ENCODE assay signal across 20 mouse cellular contexts in genomic region chr14:117939471-117939870, GRCm38 (mm10).
"Had no signal": no experiment of that assay in that cellular context is flagged by ENCODE, and none has a peak within 500 bp of the region (broad histone marks: within the 10 kb centered on the region; RNA-seq: fewer than 3 reads in every experiment).

No protein-coding gene starts in this region.

- DNase-seq: kidney, postnatal 10 days; kidney, postnatal 36 days; liver; lung, adult 18-20 months; lung, postnatal 10 days; lung, postnatal 36 days; thymus, adult 18-20 months; thymus, postnatal 36 days had no signal

- H3K4me3 ChIP-seq: kidney, embryonic 15.5 days; limb, embryonic 10.5 days; limb, embryonic 13.5 days; liver, embryonic 12.5 days; liver, embryonic 15.5 days; lung, embryonic 15.5 days; megakaryocyte, embryonic 14.5 days; midbrain, embryonic 10.5 days; midbrain, embryonic 13.5 days; myocyte; neural tube, embryonic 13.5 days had no signal

- H3K4me2 ChIP-seq: kidney, embryonic 15.5 days; limb, embryonic 13.5 days; liver, embryonic 12.5 days; liver, embryonic 15.5 days; lung, embryonic 15.5 days; midbrain, embryonic 13.5 days; neural tube, embryonic 13.5 days had no signal

- H3K9ac ChIP-seq: kidney, embryonic 15.5 days; limb, embryonic 13.5 days; liver, embryonic 12.5 days; liver, embryonic 15.5 days; lung, embryonic 15.5 days; midbrain, embryonic 13.5 days; neural tube, embryonic 13.5 days had no signal

- H3K36me3 ChIP-seq: kidney, embryonic 15.5 days; limb, embryonic 10.5 days; limb, embryonic 13.5 days; liver, embryonic 12.5 days; liver, embryonic 15.5 days; lung, embryonic 15.5 days; midbrain, embryonic 10.5 days; midbrain, embryonic 13.5 days; neural tube, embryonic 13.5 days had no signal

- H3K4me1 ChIP-seq: liver, embryonic 12.5 days; liver, embryonic 15.5 days; lung, embryonic 15.5 days; megakaryocyte, embryonic 14.5 days had no signal

- H3K27ac ChIP-seq: kidney, embryonic 15.5 days; limb, embryonic 10.5 days; limb, embryonic 13.5 days; liver, embryonic 12.5 days; liver, embryonic 15.5 days; lung, embryonic 15.5 days; midbrain, embryonic 10.5 days; midbrain, embryonic 13.5 days; neural tube, embryonic 13.5 days had no signal

- H3K27me3 ChIP-seq: kidney, embryonic 15.5 days; limb, embryonic 13.5 days; liver, embryonic 12.5 days; liver, embryonic 15.5 days; lung, embryonic 15.5 days; megakaryocyte, embryonic 14.5 days had no signal

- ATAC-seq: liver, embryonic 12.5 days; midbrain, embryonic 13.5 days; midbrain, embryonic 16.5 days had no signal

- H3K9me3 ChIP-seq: kidney, embryonic 15.5 days; limb, embryonic 10.5 days; limb, embryonic 13.5 days; liver, embryonic 12.5 days; liver, embryonic 15.5 days; lung, embryonic 15.5 days; midbrain, embryonic 10.5 days; midbrain, embryonic 13.5 days; neural tube, embryonic 13.5 days had no signal
